Mouse (Mus musculus) Muller cell, postnatal 12 days (primary cell): ENCODE measurements around the gene Flrt1.

Source experiments
- DNase-seq: peaks from one replicate; pipeline ENCODE4 v3.0.0-alpha.2; 2015; ENCODE audit errors: inconsistent ontology term

Gene Flrt1

DNA sequence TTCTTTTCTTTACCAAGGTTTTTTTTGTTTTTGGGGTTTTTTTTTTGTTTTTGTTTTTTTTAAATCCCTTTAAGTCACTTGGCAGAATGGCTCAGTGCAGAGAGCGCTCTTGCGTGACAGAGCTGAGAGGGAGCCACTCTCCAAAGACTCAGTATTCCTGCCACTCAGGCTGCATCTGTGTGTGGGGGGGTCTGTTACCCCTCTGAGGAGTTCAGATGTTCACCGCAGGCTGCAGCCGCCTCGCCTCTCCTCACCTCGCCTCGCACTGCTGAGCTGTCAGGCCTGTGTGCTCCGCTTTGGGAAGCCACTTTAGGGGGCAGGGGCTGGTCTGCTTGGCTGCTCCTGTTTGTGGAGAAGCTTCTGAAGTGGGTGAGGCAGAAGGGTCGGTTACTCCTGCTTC, at the start of gene Flrt1:
Gene Flrt1 (minus strand): TSS at position 186 of the 400 bp plus-strand sequence.
- DNase-seq = no peak

- no peak for DNase-seq
Observed at GRCm38 (mm10) chr19:7155196-7155595, 49.7 kb upstream of the Flrt1 start.

DNA sequence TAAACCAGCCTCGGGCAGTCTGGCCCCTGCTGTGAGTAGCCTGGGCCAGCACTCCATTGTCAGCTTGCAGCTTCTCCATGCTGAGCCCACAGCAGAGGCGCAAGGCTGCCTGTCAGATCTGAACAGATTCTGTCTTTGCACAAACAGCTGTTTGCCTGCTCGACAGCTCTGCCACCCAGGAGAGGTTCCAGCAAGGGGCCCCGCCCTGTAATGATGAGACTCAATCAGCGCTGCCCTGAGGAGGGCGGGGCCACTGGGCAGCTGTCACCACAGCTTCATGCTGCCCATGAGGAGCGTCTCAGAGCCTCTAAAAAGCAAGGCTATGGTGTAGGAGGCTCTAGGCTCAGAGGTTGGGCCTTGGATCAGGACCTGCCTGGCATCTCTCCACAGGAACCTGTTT, 47.7 kb upstream of the Flrt1 start:
- DNase-seq = no peak

DNA sequence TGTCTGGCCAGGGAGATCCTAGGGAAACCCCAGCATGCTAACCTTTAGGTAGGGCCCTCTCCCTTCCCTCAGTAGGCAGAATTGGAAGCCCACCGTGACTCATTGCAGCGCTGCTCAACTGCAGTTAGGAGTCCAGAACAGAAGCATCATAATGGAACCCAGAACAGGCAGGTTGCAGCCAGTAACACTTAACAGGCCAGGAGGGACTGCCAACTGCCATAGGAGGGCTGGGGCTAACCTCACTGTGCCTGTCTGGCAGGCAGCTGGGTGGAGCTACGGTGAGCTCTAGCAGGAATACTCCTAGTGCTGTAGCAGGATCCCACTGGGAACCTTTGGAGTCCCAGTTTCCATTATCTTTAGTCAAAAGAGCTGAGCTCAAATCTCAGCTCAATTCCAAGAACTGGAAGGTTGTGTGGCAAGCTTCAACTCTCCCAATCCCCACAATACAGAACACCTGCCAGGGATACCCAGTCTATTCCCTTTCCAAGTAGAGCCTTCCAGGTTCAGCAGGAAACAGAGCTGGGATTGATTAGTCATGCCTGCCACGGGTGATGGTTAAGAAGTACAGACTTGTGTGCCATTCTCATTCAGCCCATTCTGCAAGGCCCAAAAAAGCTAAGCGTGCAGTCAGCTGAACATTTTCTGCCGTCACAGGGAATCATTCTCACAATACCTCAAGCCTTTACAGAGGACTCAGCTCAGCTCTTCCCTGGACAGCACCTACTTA, 46.6 kb upstream of the Flrt1 start:
- no peak for DNase-seq

DNA sequence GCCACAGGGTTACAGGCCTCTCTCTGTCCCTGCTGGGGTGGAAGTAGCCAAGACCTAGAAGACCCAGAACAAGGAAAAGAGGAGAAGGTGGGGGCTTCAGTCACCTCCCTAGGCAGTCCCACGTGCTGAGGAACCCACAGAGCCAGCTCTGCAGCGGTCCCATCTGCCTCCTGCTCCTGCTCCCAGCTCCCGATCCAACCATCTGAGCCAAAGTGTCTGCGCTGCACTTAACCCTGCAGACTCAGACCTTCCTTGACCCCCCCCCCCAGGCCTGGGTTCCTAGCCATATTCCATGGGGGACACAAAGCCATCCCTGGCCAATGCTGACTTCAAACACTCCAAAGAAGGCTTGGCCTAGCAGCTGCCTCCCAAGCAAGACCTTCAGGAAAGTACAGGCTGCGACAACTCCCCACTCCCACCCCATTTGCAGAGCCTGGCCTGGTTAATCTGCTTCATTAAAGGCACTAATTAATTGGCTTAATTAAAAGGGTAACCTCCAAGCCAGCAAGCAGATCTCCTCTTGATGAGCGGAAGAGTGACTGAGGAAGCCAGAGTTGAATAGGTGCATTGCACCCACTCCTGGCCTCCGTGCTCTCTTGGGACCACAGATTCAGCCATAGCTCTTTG, 45.9 kb upstream of the Flrt1 start:
- DNase-seq = no peak

DNA sequence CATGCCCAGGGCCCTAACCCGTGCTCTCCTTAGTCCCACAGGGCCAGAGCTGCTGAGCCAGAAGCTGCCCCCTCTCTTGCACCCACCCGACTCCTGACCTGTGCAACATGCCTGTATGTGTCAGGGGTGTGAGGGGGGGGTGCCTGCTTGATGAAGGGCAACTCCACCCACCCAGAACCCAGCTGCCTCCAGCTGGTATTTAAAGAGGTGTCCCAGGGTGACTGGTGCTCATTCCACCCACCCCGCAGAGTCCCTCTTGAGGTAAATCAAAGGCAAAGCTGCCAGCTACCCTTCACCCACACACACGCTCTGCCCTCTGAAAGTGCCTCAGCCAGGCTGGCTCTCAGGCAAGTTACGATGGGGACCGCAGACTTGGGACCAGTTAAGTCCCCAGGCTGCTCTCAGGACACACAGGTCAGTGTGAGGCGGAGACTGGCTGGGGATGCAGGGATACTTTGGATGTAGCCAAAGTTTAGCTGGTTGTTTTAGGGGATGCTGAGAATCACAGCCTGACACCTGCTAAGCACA, 43.7 kb upstream of the Flrt1 start:
- DNase-seq = no peak

DNA sequence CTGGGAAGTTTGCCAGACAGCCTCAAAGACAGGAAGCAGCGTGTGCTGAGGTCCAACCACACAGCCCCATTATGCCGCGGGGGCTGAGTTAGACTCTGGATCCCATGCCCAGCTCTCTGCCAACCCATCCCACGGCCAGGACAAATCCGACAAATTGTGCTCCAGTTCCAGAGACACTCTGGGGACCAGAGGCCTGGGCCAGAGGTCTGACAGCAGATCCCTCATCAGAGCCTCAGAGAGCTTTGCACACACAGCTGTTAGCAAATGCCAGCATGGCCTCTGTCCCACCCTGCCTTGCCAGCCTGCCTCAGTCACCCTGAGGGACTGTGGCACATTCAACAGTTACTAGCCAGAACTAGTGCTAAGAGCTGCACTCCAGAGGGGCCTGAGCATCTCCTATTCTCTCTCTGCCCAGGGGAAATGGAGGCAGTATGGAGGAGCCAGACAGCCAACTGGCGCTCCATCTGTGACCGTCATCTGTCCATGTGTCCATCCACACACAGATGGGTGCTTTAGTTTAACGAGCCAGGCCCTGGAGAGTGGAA, 43.1 kb upstream of the Flrt1 start:
- no peak for DNase-seq

- no peak for DNase-seq
Observed at GRCm38 (mm10) chr19:7148096-7148495, 42.6 kb upstream of the Flrt1 start.

DNA sequence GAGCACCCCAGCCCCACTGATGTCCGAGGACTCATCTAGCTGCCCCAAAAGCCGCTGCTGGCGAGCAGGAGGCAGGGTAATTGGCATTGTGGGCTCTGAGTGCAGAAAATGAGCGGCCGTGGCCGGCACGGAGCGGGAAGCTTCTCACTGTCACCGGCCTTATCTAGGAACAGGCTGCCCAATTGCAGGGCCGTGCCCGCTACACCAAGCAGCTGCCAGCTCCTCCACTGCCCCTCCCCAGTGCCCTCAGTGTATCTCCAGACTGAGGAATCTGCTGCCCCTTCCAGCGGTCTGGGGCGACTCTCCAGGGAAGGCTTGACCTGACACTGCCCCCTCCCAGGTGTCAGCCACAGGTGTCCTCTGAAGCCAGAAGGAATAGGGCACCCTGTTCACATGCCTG, 40.8 kb upstream of the Flrt1 start:
- no peak for DNase-seq

DNA sequence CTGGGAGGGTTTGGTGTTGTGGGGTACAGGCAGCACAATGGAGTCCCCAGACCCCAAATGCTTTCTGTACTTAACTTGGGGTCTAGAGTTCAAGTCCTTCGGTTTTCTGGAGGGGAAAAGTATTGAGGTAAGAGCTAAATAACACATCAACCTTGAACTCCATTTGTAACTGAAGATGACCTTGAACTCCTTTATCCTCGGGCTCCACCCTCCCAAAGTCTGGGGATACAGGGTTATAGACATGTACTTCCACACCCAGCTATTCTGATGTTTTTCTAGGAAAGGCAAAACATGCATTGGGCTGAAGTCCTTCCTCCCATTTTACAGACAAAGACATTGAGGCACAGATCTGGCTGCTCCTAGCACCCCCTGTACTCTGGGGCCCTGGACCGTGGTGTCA, 38.9 kb upstream of the Flrt1 start:
- no peak for DNase-seq

DNA sequence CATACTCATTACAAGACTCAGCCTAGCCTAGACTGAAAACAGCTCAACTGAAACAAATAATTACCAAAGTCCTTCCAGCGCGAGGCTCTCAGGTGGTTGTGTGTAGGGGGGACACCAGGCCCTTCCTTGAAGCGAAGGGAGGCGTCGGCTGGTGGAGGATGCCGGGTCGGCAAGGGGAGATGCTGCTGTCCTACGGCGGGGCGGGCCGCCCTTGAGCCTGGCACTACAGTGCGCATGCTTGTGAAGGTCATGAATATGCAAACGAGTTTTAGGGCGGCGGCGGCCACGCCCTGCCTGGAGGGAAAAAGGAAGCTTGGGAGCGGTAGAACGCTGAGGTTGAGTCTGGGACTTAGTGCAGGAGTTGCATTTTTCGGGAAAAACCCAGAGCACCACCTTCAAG, 38.3 kb upstream of the Flrt1 start:
- DNase-seq = no peak

DNA sequence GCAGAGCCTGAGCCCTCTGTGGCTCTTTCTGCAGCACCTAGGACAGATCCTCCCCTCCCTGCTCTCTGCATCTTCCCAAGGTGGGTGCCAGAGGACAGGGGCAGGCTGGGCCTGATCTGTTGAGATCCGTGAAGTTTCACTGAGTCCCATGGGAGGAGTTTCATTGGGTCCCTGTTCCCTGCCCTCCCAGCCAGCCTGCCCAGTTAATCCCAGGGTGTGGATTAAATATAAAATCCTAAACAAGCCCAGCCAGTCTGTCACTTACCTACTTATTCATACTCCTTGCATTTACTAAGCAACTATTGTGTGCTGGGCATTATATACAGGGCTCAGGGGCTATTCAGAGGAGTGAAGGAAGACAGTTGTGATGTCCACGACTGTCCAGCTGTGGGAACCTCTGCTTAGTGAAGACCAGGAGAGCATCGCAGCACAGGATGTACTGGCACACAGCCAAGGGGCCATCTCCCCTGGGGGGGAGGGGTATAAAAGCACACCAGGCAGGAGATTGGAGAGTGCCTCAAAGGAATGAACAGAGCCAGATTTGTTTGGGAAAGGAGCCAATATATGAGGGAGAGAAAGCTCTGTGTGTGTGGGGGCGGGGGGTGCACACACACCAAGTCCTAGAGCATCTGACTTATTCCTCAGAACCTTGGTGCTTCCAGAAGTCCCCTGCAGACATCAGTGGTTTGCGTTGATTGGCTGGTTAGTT, 36.8 kb upstream of the Flrt1 start:
- no peak for DNase-seq

DNA sequence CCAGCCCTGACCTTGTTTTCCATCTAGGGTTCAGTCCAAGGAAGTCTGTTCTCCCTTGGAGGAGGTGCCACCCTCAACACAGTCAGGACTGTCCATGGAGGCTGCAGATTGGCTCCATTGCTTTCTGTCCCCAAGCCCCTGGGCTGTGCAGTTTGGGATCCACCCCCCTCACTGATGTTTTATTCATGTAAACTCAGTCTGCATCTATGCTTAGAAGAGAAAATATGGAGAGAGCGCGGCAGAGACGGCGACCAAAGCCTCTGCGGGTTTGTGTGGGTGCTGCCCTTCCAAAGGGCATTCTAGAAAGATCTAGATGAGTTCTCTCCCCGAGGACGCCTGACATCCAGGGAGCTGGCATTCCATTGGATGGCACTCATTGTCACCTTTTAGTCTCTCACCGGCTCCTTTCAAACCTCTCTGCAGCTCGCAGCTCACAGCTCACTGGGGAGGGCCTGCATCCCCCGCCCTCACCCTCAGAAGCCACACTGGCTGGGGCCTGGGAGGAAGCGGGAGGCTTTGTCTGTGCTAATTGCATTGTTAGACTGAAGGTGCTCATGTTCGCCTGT, 35.4 kb upstream of the Flrt1 start:
- no peak for DNase-seq

DNA sequence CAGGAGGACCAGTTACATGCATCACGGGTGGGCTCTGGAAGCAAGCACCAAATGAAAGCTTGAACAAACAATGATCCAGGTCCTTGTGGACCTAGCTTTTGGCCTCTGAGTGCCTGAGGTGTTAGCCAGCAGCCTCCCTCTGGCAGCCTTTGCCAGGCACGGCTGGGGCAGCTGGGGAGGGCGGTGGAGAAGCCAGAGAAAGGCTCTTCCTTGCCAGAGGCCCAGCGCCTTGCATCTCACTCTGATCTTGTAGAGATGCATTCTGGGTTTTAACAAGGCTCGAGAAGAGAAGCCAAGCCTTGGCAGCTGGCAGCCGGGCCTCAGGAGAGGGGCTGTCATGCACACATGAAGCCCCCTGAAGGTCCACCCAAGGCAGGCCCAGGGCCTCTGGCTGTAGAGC, 34.8 kb upstream of the Flrt1 start:
- no peak for DNase-seq

DNA sequence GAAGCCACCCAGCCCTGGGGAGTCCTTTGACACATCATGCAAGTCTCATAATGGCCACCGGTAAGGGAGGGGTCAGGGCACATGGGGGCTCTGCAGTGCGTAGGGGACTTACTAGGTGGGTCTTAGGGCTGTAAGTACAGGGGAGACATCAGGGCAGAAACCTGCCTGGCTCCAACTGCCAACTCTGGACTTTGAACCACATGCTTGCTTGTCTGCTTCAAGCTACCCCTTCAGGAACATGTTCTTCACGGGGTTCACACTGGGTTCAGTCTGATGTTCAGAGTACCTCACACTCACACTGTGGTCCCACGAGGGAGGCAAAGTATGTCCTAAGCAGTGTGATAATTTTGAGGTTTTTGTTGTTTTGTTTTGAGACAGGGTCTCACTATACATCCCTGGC, 33.8 kb upstream of the Flrt1 start:
- no peak for DNase-seq

- no peak for DNase-seq
Observed at GRCm38 (mm10) chr19:7138327-7138726, 32.8 kb upstream of the Flrt1 start.

DNA sequence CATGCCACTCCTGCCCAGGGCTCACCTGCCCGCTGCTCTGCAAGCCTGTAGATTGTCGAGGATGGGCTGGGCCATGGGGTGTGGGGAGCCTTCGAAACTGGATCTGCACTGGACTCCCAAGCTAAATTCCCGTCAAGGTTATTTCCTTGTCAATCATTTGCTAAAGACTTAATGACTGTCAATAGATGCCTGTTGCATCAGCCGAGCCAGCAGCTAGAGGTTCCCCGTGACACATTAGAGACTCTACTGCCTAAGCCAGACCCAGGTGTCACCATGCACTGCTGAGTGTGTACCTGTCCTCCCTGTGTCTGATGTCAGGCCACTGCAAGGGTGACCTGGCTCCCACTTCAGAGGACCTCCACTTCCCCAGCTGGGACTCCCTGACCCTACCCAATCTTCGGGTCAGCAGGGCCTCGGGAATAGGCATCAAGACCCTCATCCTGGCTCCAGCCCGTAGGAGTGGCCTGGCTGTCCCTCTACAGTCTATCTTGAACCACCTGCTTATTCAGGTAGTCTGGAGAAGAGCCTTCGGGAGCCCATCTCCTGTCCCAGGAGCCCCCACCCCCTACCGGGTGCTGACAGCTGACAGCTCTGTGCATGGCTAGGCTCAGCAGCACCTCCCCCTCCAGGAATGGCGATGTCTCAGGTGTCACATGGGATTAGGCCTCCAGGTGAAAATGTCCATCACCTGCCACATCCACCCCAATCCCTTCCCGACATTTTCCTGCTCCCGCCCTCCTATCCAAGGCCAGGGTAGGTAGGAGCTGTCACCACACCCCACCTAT, 31.4 kb upstream of the Flrt1 start:
- no peak for DNase-seq

DNA sequence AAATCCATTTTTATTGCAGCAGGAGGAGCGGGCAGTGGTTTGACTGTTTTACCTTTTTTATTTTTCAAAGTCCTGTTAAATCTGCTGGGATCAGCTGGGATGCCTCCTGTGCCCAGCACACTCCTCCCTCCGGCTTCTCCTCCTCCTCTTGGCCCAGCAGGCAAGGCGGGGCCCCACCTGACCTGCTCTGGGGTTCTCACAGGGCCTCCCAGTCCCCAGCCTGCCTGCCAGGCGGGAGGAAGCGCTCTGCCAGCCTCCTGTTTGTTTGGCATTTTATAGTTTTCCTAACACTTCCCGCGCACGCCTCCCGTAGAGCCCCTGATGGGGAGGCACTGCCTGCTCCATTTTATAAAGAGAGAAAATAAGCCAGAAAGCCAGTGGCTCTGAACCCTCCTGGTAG, 30.5 kb upstream of the Flrt1 start:
- DNase-seq = peak; percentile 69

- peak; percentile 91 for DNase-seq
Observed at GRCm38 (mm10) chr19:7135525-7135924, 30.0 kb upstream of the Flrt1 start.

- peak; percentile 85 for DNase-seq
Observed at GRCm38 (mm10) chr19:7134631-7135091, 29.1 kb upstream of the Flrt1 start.

DNA sequence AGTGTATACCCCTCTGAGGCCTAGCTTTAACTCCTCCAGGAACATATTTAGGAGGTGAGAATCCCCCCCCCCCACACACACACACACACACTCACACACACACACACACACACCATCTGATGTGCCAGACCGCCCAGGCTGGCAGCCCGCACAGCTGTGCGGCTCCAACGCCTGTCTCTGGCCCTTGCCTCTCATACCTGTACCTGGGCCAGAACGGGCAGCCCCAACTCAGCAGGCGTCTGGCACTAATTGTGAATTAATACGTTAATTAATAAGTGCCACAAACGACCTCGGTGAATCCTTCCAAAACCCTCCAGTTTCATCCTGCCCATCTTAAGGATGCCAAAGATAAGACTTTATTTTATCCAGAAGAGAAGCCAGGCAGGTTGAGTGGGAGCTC, 27.9 kb upstream of the Flrt1 start:
- no peak for DNase-seq
